Mouse (Mus musculus) testis, adult 2 months (tissue): ENCODE data around the gene D8Ertd738e.

Source experiments
- CTCF ChIP-seq: fragments of 200-500 bp; IDR thresholded peaks from 2 replicates; pipeline ENCODE4 v1.5.1; 2012; ENCODE audit warnings: low read depth, mild to moderate bottlenecking, inconsistent platforms, low read length, moderate library complexity; ENCODE audit not compliant: control insufficient read depth, insufficient read depth, insufficient replicate concordance
- POLR2A ChIP-seq: fragments of 200-500 bp; IDR thresholded peaks from 2 replicates; pipeline ENCODE4 v1.6.1; 2012; ENCODE audit warnings: low read depth, mild to moderate bottlenecking, inconsistent platforms, low read length, moderate library complexity; ENCODE audit not compliant: control insufficient read depth

- no peak for TF ChIP-seq CTCF
- TF ChIP-seq POLR2A: no peak
These were observed 11.8 kb downstream of the D8Ertd738e start for GRCm38 (mm10) chr8:84237542-84238229.
